Mouse (Mus musculus): ENCODE measurements around the gene Cd47. TPM values are rescaled to one million over a fixed set of nuclear protein-coding genes. Genes with fewer than 3 reads are reported as not detected.

The Cd47 gene
- total RNA-seq, 2 experiments from 2014 or later: 41.9 to 49.2 TPM

- DNase-seq: no peak
These were observed 33.9 kb downstream of the Cd47 start for GRCm38 (mm10) chr16:49834130-49834693.

DNA sequence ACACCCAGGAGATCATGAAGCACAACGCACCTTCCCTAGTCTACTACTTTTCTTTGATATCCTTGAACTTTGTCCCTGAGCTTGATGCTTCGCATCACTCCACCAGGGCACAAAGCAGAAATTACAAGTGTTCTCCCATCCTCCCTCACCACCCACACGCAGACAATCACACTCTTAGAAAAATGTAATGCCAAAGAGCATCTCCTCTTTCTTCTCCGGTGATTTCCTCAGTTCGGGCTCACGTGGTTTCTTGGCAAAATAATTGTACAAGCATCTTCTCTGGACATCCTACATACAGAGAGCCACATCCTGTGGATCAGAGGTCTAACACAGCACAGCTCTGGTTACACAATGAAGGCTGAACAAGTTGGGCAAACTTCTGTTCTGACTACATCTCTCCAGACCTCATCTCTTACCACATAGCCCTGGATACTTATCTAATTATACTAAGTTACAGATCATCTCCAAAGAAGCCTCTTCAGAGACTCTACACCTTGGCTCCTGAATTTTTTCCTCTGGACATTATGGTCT lies 36.4 kb downstream of the Cd47 start:
- DNase-seq: no peak

- DNase-seq: no peak
These were observed 38.6 kb downstream of the Cd47 start for GRCm38 (mm10) chr16:49838923-49839322.

DNA sequence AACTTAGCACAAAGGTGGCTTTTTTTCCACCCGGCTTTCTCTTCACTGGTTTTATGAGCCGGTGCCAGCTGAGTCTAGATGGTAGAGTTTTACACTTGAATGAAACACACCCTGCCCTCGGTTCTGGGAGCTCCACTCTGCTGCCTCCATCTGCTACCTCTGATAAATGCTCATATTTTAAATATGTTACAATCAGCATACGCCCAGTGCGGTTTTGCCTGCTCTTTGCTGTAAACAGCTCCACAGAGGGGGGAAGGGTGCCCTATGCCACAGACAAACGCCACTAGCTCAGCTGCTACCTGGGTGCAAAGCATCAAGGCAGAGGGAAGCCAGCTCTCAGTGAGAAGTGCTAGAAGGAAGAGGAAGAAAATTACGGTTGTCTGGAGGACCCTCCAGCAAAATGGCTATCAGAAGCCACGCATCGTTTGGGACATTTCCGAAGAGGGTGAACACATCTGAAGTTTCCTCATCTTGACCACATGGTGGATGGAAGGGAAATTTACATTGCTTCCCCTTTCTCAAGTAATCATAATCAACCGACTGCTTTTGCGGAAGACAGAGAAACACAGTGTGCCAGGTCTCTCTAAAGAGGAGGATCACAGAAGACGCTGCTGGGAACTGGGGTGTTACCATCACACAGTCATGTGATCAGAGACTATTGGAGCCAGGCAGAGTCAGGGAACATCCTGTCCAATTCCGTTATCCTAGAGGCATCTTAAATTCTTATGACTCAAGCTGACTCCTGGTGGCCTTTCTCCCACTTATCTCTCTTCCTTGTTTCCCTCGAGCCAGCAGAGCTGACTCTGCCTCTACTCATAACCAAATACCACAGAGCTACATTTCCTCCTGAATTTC lies 39.6 kb downstream of the Cd47 start:
- DNase-seq: no peak

DNA sequence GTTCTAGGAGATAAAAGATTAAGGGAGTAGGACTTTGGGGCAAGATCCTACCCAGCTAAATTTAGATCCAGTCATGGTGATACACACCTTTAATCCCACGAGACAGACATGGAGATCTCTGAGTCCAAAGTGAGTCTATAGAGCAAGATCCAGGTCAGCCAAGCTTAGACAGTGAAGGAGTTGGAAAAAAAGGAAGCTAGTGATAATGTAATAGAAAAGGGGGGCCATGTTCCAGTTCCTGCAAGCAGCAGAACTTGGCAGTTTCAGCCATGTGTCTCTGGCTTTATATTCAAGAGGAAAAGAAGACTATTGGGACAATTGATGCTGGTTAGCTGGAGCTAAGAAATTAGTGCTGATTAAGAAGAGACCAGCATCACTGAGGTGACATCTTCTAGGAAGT lies 43.4 kb downstream of the Cd47 start:
- no peak for DNase-seq

GRCm38 (mm10) chr16:49847224-49848003 lies 47.1 kb downstream of the Cd47 start:
- DNase-seq: no peak

GRCm38 (mm10) chr16:49848651-49849050 lies 48.3 kb downstream of the Cd47 start:
- DNase-seq: no peak

GRCm38 (mm10) chr16:49852940-49853339 lies 52.6 kb downstream of the Cd47 start:
- DNase-seq: no peak

DNA sequence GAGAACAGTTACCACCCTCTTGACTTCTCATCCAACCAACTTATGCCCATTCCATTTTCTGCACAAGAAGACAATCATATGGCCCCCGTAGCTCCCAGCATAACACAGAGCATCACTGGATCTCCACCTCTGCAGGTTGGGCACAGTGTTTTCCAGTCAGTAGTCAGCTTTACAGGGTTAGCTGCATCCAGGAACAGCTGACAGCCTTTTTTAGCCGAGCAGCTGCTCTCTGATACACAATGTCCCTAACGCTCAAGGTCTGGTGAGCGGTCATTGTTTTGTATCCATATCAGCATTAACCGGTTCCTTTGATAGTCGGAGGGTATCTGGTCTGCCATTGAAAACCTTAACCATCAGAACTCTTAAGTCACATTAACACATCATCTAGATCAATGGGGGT lies 53.3 kb downstream of the Cd47 start:
- DNase-seq: no peak

DNA sequence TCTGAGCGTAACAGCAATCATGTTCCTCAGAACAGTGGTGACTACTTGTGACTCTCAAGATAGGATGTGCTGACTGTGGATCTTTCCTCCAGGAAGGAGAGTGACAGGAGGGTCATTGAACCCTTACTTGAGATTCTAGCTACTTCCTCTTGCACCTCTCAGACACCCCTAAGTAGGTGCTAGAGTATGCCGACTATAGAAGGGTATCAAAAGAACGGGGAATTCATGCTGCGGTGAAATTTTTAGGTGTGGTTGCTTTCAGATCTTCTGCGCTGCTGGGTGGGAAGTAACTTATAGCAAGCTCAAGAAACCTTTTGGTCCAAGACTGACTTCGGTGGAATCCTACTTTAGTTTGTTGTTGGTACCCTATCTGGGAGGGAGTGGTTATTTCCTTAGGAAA lies 53.9 kb downstream of the Cd47 start:
- no peak for DNase-seq

GRCm38 (mm10) chr16:49854931-49855835 lies 54.9 kb downstream of the Cd47 start:
- DNase-seq: peak; percentile 94

DNA sequence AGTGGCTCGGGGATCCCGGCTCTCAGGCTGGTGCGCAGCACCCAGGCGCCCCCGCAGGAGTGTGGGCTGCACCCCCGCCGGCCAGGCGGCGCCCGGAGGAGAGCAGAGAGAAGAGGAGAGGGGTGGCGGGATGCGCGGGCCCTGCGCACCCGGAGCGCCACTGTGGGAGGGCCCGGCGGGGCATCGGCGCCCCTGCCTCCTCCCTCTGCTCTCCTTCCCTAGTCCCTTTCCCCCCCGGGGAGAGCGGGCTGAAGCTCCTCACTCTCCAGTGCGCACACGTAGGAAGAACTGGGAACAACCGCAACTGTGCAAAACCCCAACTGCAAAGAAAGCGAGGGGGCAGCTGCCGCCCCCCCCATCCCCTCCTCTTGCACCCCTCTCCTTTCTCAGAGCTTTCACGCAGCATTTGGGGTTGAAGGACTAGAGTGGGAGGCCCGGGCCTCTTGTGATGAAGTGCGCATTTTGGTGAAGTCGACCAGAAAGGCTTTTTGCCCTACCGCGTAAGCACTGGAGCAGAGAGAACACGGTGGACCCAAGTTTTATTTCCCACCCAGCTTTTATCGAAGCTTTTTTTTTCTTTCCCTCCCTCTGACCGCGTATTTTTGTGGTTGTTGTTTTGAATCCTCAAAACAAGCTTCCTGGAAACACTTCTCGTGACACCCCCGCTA lies 55.6 kb downstream of the Cd47 start:
- DNase-seq: no peak

GRCm38 (mm10) chr16:49856661-49857060 lies 56.3 kb downstream of the Cd47 start:
- no peak for DNase-seq

DNA sequence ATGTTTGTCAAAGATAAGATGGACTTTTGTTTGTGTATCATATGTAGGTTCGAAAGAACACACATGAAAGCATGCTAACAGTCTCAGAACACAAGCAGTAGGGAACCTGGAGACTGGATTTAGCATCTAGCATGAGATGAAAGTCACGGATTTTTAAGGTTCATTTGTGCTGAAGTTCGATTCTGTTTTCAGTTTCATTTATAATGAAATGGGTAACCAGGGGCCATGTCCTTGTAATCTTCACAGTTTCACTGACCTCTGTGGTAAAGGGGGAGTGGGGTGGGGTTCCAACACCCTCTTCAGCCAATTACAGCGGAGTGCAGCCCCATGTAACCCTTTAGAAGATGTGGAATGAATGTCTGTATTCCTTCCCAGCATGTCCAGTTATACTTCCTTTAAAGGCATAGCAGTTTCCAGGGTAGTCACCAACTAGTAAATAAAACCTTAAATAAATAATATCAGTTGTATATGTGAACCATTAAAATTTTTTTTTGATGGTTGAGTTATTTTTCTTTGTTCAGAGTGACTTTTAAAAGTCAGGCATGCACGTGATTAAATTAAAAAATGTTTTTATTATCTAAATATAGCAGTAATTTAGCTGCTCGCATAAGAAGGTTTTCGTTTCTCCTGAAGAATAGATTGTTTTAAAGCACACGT lies 57.3 kb downstream of the Cd47 start:
- DNase-seq: no peak

GRCm38 (mm10) chr16:49858161-49858906 lies 58.0 kb downstream of the Cd47 start:
- DNase-seq: no peak

GRCm38 (mm10) chr16:49858907-49859853 lies 58.8 kb downstream of the Cd47 start:
- DNase-seq: no peak

DNA sequence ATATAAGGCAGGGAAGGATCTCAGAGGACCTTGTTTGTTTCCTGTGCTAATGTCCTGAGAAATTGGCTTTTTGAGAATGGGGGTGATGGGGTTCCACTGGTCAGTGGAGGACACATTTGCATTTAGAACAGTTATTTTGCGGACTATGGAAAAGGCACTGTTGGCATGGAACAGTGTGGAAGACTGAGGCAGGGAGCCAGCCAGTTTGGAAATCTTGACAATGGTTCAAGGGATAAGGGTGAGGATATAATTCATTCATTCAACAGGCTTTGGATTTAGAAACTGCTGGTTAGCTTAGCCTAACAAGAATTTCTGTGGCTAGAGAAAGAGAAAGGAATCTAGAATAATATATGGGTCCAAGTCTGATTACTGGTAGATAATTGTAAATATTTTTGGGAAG lies 61.7 kb downstream of the Cd47 start:
- DNase-seq: no peak

DNA sequence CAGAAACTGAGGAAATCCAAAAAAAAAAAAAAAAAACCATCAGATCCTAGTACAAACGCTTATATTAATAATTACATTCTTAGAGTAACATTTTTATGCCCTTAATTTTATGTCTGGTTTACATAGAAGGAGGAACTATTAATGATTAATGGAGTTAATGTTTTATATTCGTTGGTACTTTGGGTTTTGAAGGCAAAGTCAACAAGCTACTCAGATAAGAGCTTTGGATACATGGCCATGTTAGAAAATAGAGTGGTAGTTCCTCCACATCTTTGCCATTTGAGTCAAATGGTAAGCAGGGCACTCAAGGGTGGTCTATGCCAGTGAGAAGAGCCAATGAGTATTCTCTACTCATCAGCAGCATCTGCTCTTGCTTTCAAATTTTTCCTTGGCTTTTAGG lies 66.3 kb downstream of the Cd47 start:
- DNase-seq: no peak

DNA sequence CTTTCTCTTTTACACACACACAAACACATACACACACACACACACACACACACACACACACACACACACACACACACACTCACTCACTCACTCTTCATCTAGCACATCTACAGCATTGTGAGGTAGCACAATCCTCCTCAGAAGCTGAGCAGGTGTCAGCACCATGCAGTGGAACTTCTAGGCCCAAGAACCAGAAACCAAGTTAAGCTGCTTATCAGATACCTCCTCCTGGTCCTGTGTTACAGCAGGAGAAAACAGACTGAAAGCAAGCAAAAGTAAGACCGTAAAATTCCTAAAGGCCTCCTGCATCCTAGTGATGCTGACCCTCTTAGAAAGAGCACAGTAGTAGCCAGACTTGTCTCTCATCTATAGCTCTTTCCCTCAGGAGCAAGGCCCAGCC lies 67.9 kb downstream of the Cd47 start:
- DNase-seq: no peak

Measured in gastrocnemius, postnatal 10 days (tissue).